Mouse (Mus musculus) heart, embryonic 12.5 days (tissue): Measurements from ENCODE around the gene Foxp1. TPM values are rescaled to one million over a fixed set of nuclear protein-coding genes. Genes with fewer than 3 reads are reported as not detected.

Experiments used
- ATAC-seq: fragments of 200-750 bp; cut with Nextera tagmentation; 2 replicates; pipeline ENCODE4 v1.8.0; 2017; ENCODE audit warnings: moderate TSS enrichment, moderate library complexity; ENCODE audit not compliant: insufficient number of reproducible peaks, low FRiP score
- H3K27ac ChIP-seq: fragments of 300-500 bp; sonication (generic); 2 replicates; pipeline ENCODE4 v1.5.1; 2016; ENCODE audit warnings: mild to moderate bottlenecking, moderate library complexity; ENCODE audit not compliant: poor library complexity, severe bottlenecking
- H3K27me3 ChIP-seq: fragments of 300-500 bp; sonication (generic); replicated peaks from 2 replicates; pipeline ENCODE4 v1.6.1; 2016; ENCODE audit warnings: mild to moderate bottlenecking, moderate library complexity
- H3K36me3 ChIP-seq: fragments of 300-500 bp; sonication (generic); 2 replicates; pipeline ENCODE4 v1.6.1; 2016; ENCODE audit warnings: mild to moderate bottlenecking, moderate library complexity
- H3K4me1 ChIP-seq: fragments of 300-500 bp; sonication (generic); replicated peaks from 2 replicates; pipeline ENCODE4 v1.6.1; 2016; ENCODE audit warnings: mild to moderate bottlenecking
- H3K4me2 ChIP-seq: fragments of 300-500 bp; sonication (generic); 2 replicates; pipeline ENCODE4 v1.6.1; 2016; ENCODE audit warnings: mild to moderate bottlenecking, moderate library complexity
- H3K4me3 ChIP-seq: fragments of 300-500 bp; sonication (generic); 2 replicates; pipeline ENCODE4 v1.5.1; 2016; ENCODE audit warnings: mild to moderate bottlenecking
- H3K9ac ChIP-seq: fragments of 300-500 bp; sonication (generic); 2 replicates; pipeline ENCODE4 v1.6.1; 2016; ENCODE audit warnings: mild to moderate bottlenecking, moderate library complexity
- H3K9me3 ChIP-seq: fragments of 300-500 bp; sonication (generic); replicated peaks from 2 replicates; pipeline ENCODE4 v1.6.1; 2016; ENCODE audit warnings: mild to moderate bottlenecking, moderate library complexity
- WGBS: fragments of 180-500 bp; shearing (Covaris S2); methylation state at CpG from one replicate; pipeline ENCODE4 v1.1.7; 2016; 5-methylcytosine and 5-hydroxymethylcytosine counted together
- polyA plus RNA-seq: library from polyadenylated mRNA; unstranded; fragments of >200 nt; fragmentation: Nextera tagmentation; extraction: Ambion mirVana; gene quantifications from 2 replicates; pipeline ENCODE4 v1.2.1, GENCODE M21; 2016

Gene Foxp1
- polyA plus RNA-seq, 1 experiment from 2014 or later, result 91.1 TPM

DNA sequence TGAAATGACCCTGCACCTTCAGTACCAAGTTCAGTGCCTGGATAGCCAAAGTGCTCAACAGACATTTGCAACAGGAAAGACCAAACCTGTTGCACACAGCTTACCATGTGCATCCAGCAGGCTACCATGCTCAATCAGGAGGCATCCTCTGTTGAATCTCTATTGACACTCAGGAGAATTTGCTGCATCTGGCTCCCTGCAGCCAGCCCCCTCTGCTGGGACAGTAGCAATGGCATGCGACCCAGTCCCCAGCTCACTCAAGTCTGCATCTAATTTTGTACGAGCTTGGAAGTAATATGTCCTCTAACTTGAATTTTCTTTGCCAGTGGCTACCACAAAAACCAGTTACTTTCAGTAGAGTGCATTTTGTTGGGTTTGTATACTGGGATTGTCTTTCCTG lies 168.2 kb downstream of the Foxp1 start:
- H3K9me3 ChIP-seq, result no peaks in the 10 kb centered on the region
- 26% methylated on average over 2 of the region's 2 CpGs for WGBS
- H3K9ac ChIP-seq, result no peak overlapping the region
- H3K27ac ChIP-seq, result no peak overlapping the region
- no peak for ATAC-seq
- H3K27me3 ChIP-seq, result no peaks in the 10 kb centered on the region
- peaks cover 43% of the 10 kb centered on the region for H3K4me1 ChIP-seq
- no peak overlapping the region for H3K4me2 ChIP-seq
- no peak overlapping the region for H3K4me3 ChIP-seq
- H3K36me3 ChIP-seq, result no peaks in the 10 kb centered on the region

DNA sequence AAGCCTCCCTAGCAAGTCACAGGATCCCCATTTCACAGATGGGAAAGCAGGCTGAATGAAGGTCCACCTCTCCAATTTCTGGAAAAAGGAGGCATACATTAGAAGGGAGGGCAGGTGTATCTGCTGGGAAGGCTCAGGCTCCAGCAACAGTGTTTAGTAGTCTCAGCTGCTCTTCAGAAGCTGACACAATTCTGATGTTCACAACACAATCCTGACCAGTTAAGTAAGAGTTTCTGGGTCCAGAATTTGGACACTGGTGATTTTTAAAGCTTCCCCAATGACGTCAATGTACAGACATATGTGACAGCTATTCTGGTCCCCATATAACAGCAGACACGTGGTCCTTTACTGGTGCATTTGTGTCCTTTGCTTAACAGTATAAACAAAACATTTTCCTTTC lies 169.1 kb downstream of the Foxp1 start:
- Histone ChIP-seq H3K9me3 (no peaks in the 10 kb centered on the region), H3K27me3 (no peaks in the 10 kb centered on the region), H3K4me2 (no peak overlapping the region), H3K4me3 (no peak overlapping the region), H3K36me3 (no peaks in the 10 kb centered on the region), H3K4me1 (peaks cover 34% of the 10 kb centered on the region), H3K27ac (no peak overlapping the region), H3K9ac (no peak overlapping the region)
- 54% methylated on average over 2 of the region's 2 CpGs for WGBS
- no peak for ATAC-seq

GRCm38 (mm10) chr6:99350566-99350965 lies 172.0 kb downstream of the Foxp1 start:
- Histone ChIP-seq H3K9ac (no peak overlapping the region), H3K4me2 (peak overlapping the region; percentile 18; the same call in 1 of the 2 replicates), H3K36me3 (no peaks in the 10 kb centered on the region), H3K4me3 (no peak overlapping the region), H3K27ac (peak overlapping the region; percentile 81), H3K27me3 (no peaks in the 10 kb centered on the region), H3K4me1 (peaks cover 32% of the 10 kb centered on the region), H3K9me3 (no peaks in the 10 kb centered on the region)
- WGBS, result 17% methylated on average over 3 of the region's 3 CpGs
- peak; percentile 59; the same call in 1 of the 2 replicates for ATAC-seq

GRCm38 (mm10) chr6:99350156-99350555 lies 172.4 kb downstream of the Foxp1 start:
- Histone ChIP-seq H3K9ac (no peak overlapping the region), H3K4me2 (peak overlapping the region; percentile 18; the same call in 1 of the 2 replicates), H3K9me3 (no peaks in the 10 kb centered on the region), H3K27me3 (no peaks in the 10 kb centered on the region), H3K4me3 (no peak overlapping the region), H3K36me3 (peaks cover 2% of the 10 kb centered on the region; the same call in 1 of the 2 replicates), H3K27ac (peak overlapping the region; percentile 81), H3K4me1 (peaks cover 28% of the 10 kb centered on the region)
- WGBS, result 20% methylated on average over 5 of the region's 5 CpGs
- peak; percentile 51; the same call in 1 of the 2 replicates for ATAC-seq

DNA sequence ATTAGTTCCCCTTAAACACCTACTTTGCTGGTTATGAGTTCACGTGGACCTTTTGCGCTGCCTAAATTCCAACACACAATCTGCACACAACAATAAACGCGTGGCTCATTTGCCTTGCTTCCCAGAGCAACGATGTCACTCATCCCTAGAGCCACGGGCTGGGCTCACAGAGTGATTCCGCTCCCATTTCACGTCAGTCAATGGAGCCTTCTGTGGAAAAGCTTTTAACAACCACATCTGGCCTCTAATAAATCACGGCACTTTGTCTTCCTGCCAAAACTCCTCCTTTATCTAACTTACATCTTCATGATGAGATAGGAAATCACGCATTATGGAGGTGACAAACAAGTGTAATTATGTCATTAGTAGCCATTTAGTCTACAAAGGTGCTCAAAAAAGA lies 174.7 kb downstream of the Foxp1 start:
- Histone ChIP-seq H3K9me3 (0 out of 2 replicates have a peak, but pooled peaks cover 3% of the 10 kb centered on the region), H3K4me3 (no peak overlapping the region), H3K36me3 (peaks cover 5% of the 10 kb centered on the region; the same call in 1 of the 2 replicates), H3K27ac (no peak overlapping the region), H3K9ac (no peak overlapping the region), H3K4me1 (peaks cover 13% of the 10 kb centered on the region), H3K27me3 (no peaks in the 10 kb centered on the region), H3K4me2 (no peak overlapping the region)
- ATAC-seq, result no peak
- WGBS, result 73% methylated on average over 10 of the region's 10 CpGs

- no peaks in the 10 kb centered on the region for H3K27me3 ChIP-seq
- 0 out of 2 replicates have a peak, but pooled peaks cover 3% of the 10 kb centered on the region for H3K9me3 ChIP-seq
- H3K9ac ChIP-seq, result no peak overlapping the region
- no peak overlapping the region for H3K4me3 ChIP-seq
- H3K27ac ChIP-seq, result no peak overlapping the region
- H3K4me1 ChIP-seq, result peaks cover 5% of the 10 kb centered on the region; the same call in 1 of the 2 replicates
- H3K4me2 ChIP-seq, result no peak overlapping the region
- no peak for ATAC-seq
- H3K36me3 ChIP-seq, result peaks cover 5% of the 10 kb centered on the region; the same call in 1 of the 2 replicates
- 89% methylated on average over 7 of the region's 7 CpGs for WGBS
These were observed 177.6 kb downstream of the Foxp1 start for GRCm38 (mm10) chr6:99344966-99345365.

- Histone ChIP-seq H3K4me1 (peaks cover 2% of the 10 kb centered on the region), H3K4me2 (no peak overlapping the region), H3K4me3 (no peak overlapping the region), H3K9ac (no peak overlapping the region), H3K36me3 (peaks cover 5% of the 10 kb centered on the region; the same call in 1 of the 2 replicates), H3K27ac (no peak overlapping the region), H3K27me3 (no peaks in the 10 kb centered on the region), H3K9me3 (0 out of 2 replicates have a peak, but pooled peaks cover 3% of the 10 kb centered on the region)
- WGBS, result 91% methylated on average over 3 of the region's 3 CpGs
- no peak for ATAC-seq
These were observed 178.2 kb downstream of the Foxp1 start for GRCm38 (mm10) chr6:99344357-99344756.

- Histone ChIP-seq H3K4me2 (no peak overlapping the region), H3K27ac (no peak overlapping the region), H3K9me3 (0 out of 2 replicates have a peak, but pooled peaks cover 3% of the 10 kb centered on the region), H3K9ac (no peak overlapping the region), H3K36me3 (peaks cover 5% of the 10 kb centered on the region; the same call in 1 of the 2 replicates), H3K4me1 (peaks cover 6% of the 10 kb centered on the region), H3K4me3 (no peak overlapping the region), H3K27me3 (no peaks in the 10 kb centered on the region)
- 86% methylated on average over 3 of the region's 3 CpGs for WGBS
- ATAC-seq, result no peak
These were observed 178.7 kb downstream of the Foxp1 start for GRCm38 (mm10) chr6:99343815-99344214.

DNA sequence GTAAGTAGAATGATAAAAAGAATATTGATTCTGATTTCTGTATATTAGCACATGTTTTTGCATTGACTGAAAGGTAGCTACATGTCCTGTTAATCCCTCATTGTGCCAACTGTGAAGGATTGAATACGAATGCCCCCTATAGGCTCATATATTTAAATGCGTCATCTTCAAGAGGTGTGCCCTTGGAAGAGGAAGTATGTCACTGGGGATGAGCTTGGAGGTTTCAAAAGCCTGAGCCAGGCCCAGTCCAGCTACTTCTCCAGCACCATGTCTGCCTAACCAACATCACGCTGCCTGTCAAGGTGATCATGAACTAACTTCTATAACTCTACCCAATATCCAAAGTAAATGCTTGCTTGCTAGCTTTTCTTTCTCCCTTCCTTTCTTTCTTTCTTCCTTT lies 180.1 kb downstream of the Foxp1 start:
- no peak overlapping the region for H3K27ac ChIP-seq
- no peak for ATAC-seq
- H3K27me3 ChIP-seq, result no peaks in the 10 kb centered on the region
- no peak overlapping the region for H3K9ac ChIP-seq
- no peak overlapping the region for H3K4me3 ChIP-seq
- peaks cover 18% of the 10 kb centered on the region for H3K4me1 ChIP-seq
- H3K9me3 ChIP-seq, result 0 out of 2 replicates have a peak, but pooled peaks cover 3% of the 10 kb centered on the region
- peaks cover 5% of the 10 kb centered on the region; the same call in 1 of the 2 replicates for H3K36me3 ChIP-seq
- 99% methylated on average over 3 of the region's 3 CpGs for WGBS
- no peak overlapping the region for H3K4me2 ChIP-seq

GRCm38 (mm10) chr6:99340902-99341301 lies 181.6 kb downstream of the Foxp1 start:
- whole genome bisulfite sequencing, result 76% methylated on average over 4 of the region's 4 CpGs
- H3K27ac ChIP-seq, result no peak overlapping the region
- no peak for ATAC-seq
- H3K36me3 ChIP-seq, result peaks cover 5% of the 10 kb centered on the region; the same call in 1 of the 2 replicates
- H3K9ac ChIP-seq, result no peak overlapping the region
- no peak overlapping the region for H3K4me3 ChIP-seq
- no peak overlapping the region for H3K4me2 ChIP-seq
- H3K27me3 ChIP-seq, result no peaks in the 10 kb centered on the region
- H3K9me3 ChIP-seq, result 0 out of 2 replicates have a peak, but pooled peaks cover 3% of the 10 kb centered on the region
- peaks cover 18% of the 10 kb centered on the region for H3K4me1 ChIP-seq

DNA sequence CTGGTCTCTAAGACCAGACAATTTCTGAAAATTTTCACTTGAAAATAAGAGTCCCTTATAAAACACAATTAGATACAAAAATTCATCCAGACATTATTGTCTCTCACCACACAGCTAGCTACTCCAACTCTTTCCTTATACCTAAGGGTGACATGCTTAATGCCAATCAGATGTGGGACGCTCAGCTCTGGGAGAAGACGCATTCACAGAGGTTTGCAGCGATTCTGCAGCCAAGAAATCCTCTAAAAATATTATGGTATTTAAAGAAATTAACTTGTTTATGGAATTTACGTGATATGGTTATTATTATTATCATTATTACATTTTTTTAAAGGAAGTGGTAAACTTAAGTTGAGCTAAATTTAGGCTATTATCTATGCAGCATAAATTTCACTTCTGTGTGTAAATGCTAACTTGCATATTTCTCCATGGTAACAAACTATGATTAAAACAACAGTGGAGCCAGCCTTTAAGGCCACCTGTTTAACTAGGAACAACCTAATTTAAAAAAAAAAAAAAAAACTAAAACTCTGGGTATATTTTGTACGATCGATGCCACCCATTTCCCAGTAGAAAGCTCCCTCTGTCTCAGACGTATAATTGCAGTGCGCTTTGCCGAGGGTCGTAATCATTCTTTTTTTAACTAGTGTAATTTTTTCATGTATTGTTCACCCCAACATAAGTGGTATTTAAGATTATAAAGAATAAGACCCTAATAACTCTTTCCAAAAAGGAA lies 182.4 kb downstream of the Foxp1 start:
- Histone ChIP-seq H3K27me3 (no peaks in the 10 kb centered on the region), H3K36me3 (peaks cover 3% of the 10 kb centered on the region; the same call in 1 of the 2 replicates), H3K4me3 (no peak overlapping the region), H3K4me1 (peaks cover 18% of the 10 kb centered on the region), H3K9ac (no peak overlapping the region), H3K4me2 (no peak overlapping the region), H3K9me3 (0 out of 2 replicates have a peak, but pooled peaks cover 3% of the 10 kb centered on the region), H3K27ac (no peak overlapping the region)
- WGBS, result 86% methylated on average over 10 of the region's 10 CpGs
- no peak for ATAC-seq
